23 mouse cellular contexts compared by ENCODE assay signal in genomic region chr11:81511401-81511800, GRCm38 (mm10).
DNase-seq lines count a peak whose midpoint lies in the region; ATAC-seq lines count a peak whose summit lies in the region.
"Had no signal": no experiment of that assay in that cellular context is flagged by ENCODE, and none has a peak within 500 bp of the region (broad histone marks: within the 10 kb centered on the region; RNA-seq: fewer than 3 reads in every experiment).

No protein-coding gene starts in this region.

- no peak overlapping the region for H3K4me3 ChIP-seq in midbrain, embryonic 11.5 days (ENCODE audit: low read depth, low read length)
- H3K4me3 ChIP-seq in midbrain, embryonic 10.5 days = no peak overlapping the region
- no peak overlapping the region for H3K4me3 ChIP-seq in liver, embryonic 12.5 days
- H3K4me3 ChIP-seq: forebrain, embryonic 10.5 days; heart, embryonic 12.5 days; heart, embryonic 15.5 days; hindbrain, embryonic 10.5 days; hindbrain, embryonic 13.5 days; intestine, embryonic 15.5 days had no signal

- DNase-seq in heart, adult 11 months = peak; percentile 35
- no peak for DNase-seq in heart, adult 8-10 months (ENCODE audit: low spot score)
- DNase-seq in midbrain, embryonic 11.5 days (ENCODE audit: low spot score, missing footprints) = peak; percentile 70
- DNase-seq in midbrain, embryonic 10.5 days (ENCODE audit: low spot score) = no peak
- peak; percentile 56 for DNase-seq in telencephalon, adult 2 months (ENCODE audit: low read depth, low spot score)
- DNase-seq: adrenal gland, adult 2 months; adrenal gland, postnatal 14 days; cerebellum, adult 11-12 months; cerebellum, adult 8-10 months; cerebellum, postnatal 36 days; gastrocnemius, postnatal 25 days; heart, postnatal 10 days; heart, postnatal 36 days had no signal

- H3K27ac ChIP-seq in midbrain, embryonic 11.5 days (ENCODE audit: low read depth, low read length) = no peak overlapping the region
- no peak overlapping the region for H3K27ac ChIP-seq in midbrain, embryonic 10.5 days (replicated peaks)
- H3K27ac ChIP-seq in liver, embryonic 12.5 days = no peak overlapping the region
- H3K27ac ChIP-seq: forebrain, embryonic 10.5 days; heart, embryonic 15.5 days; hindbrain, embryonic 10.5 days; hindbrain, embryonic 13.5 days; intestine, embryonic 15.5 days had no signal

- H3K4me1 ChIP-seq in midbrain, embryonic 11.5 days (ENCODE audit: control insufficient read depth, insufficient read depth, low read length) = no peaks in the 10 kb centered on the region
- H3K4me1 ChIP-seq in midbrain, embryonic 10.5 days = peaks cover 22% of the 10 kb centered on the region
- H3K4me1 ChIP-seq in liver, embryonic 12.5 days = no peaks in the 10 kb centered on the region
- H3K4me1 ChIP-seq: intestine, embryonic 15.5 days had no signal

- H3K9me3 ChIP-seq in midbrain, embryonic 11.5 days (ENCODE audit: control insufficient read depth, low read length) = no peaks in the 10 kb centered on the region
- no peaks in the 10 kb centered on the region for H3K9me3 ChIP-seq in midbrain, embryonic 10.5 days (replicated peaks)
- H3K9me3 ChIP-seq in liver, embryonic 12.5 days (replicated peaks) = no peaks in the 10 kb centered on the region
- H3K9me3 ChIP-seq: forebrain, embryonic 10.5 days; heart, embryonic 12.5 days; heart, embryonic 15.5 days; hindbrain, embryonic 10.5 days; hindbrain, embryonic 13.5 days; intestine, embryonic 15.5 days had no signal

- no peak for ATAC-seq in midbrain, embryonic 11.5 days (ENCODE audit: low FRiP score)
- no peak for ATAC-seq in liver, embryonic 12.5 days
- ATAC-seq: CD4-positive, CD25-positive, alpha-beta regulatory T cell, adult 4 months; forebrain, embryonic 14.5 days; hindbrain, embryonic 16.5 days; intestine, embryonic 15.5 days had no signal

- no peak overlapping the region for H3K4me2 ChIP-seq in midbrain, embryonic 11.5 days
- H3K4me2 ChIP-seq in liver, embryonic 12.5 days = no peak overlapping the region
- H3K4me2 ChIP-seq: heart, embryonic 12.5 days; heart, embryonic 15.5 days; hindbrain, embryonic 13.5 days; intestine, embryonic 15.5 days had no signal

- no peak overlapping the region for H3K9ac ChIP-seq in midbrain, embryonic 11.5 days (ENCODE audit: low read length)
- no peak overlapping the region for H3K9ac ChIP-seq in liver, embryonic 12.5 days
- H3K9ac ChIP-seq: heart, embryonic 12.5 days; heart, embryonic 15.5 days; hindbrain, embryonic 13.5 days; intestine, embryonic 15.5 days had no signal

- H3K36me3 ChIP-seq in midbrain, embryonic 11.5 days (ENCODE audit: control insufficient read depth, insufficient read depth, low read length) = no peaks in the 10 kb centered on the region
- H3K36me3 ChIP-seq in midbrain, embryonic 10.5 days = no peaks in the 10 kb centered on the region
- H3K36me3 ChIP-seq in liver, embryonic 12.5 days = no peaks in the 10 kb centered on the region
- H3K36me3 ChIP-seq: forebrain, embryonic 10.5 days; heart, embryonic 12.5 days; heart, embryonic 15.5 days; hindbrain, embryonic 10.5 days; hindbrain, embryonic 13.5 days; intestine, embryonic 15.5 days had no signal

- WGBS in midbrain, embryonic 11.5 days = 75% methylated on average over 4 of the region's 4 CpGs
- 60% methylated on average over 4 of the region's 4 CpGs for WGBS in midbrain, embryonic 10.5 days
- 51% methylated on average over 4 of the region's 4 CpGs for WGBS in liver, embryonic 12.5 days (ENCODE audit: insufficient replicate concordance)

- no peaks in the 10 kb centered on the region for H3K27me3 ChIP-seq in midbrain, embryonic 11.5 days (ENCODE audit: control insufficient read depth, insufficient read depth, low read length)
- no peaks in the 10 kb centered on the region for H3K27me3 ChIP-seq in midbrain, embryonic 10.5 days (ENCODE audit: low read depth, poor library complexity, severe bottlenecking)
- H3K27me3 ChIP-seq in liver, embryonic 12.5 days (replicated peaks) = no peaks in the 10 kb centered on the region
- H3K27me3 ChIP-seq: heart, embryonic 12.5 days; heart, embryonic 15.5 days; intestine, embryonic 15.5 days had no signal

Comparison
In these comparisons a context has a peak if more than half of its experiments do, and no peak if none do; other contexts are left out.
1. DNase-seq: peak in heart, adult 11 months (single experiment), midbrain, embryonic 11.5 days (single experiment) and telencephalon, adult 2 months (single experiment); none in heart, adult 8-10 months (single experiment) and midbrain, embryonic 10.5 days (single experiment).